Mouse (Mus musculus): ENCODE data around the gene Sema4f.
A peak's percentile ranks its signal among the peaks of the same experiment; 100 is the strongest.

Gene Sema4f

DNA sequence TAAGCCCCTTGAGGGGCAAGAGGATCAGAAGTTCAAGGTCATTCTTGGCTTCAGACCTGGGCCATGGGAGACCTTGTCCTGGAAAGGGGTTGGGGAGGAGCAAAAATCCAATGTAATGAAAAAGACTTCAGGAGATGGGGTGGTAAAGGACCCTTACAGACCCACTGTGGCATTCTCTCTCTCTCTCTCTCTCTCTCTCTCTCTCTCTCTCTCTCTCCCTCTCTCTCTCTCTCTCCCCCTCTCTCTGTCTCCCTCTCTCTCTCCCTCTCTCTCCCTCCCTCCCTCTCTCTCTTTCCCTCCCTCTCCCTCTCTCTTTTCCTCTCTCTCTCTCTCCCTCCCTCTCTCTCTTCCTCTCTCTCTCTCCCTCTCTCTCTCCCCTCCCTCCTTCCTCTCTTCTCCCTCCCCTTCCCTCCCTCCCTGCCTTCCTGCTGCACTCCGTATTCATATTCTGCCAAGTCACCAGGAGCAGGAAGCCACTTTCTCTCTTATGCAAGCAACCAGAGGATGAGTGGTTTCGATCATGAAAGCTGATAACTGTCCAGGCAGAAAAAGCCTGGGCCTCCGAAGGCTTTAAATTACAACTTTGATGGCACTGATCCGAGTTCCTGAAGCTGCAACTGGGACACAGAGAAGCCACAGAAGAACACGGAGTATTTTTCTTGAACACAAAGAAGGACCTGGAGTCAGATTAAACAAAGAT, 67.8 kb downstream of the Sema4f start:
- DNase-seq (ENCODE audit: extremely low spot score): no peak

DNA sequence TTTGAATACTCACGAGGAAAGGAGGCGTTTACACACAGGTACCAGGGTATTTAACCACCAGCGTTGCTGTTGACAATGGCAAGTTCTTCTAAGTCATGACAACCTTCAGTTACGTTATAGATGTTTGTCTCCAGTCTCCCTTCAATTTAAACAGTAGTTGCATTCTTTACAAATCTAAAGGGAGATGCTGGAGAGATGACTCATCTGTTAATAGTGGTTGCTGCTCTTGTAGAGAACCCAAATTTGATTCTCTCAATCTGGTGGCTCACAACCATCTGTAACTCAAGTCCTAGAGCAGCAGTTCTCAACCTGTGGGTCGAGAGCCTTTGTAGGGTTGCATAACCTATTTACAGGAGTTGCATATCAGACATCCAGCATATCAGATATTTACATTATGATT, 71.1 kb downstream of the Sema4f start:
- no peak for DNase-seq (ENCODE audit: extremely low spot score)

DNA sequence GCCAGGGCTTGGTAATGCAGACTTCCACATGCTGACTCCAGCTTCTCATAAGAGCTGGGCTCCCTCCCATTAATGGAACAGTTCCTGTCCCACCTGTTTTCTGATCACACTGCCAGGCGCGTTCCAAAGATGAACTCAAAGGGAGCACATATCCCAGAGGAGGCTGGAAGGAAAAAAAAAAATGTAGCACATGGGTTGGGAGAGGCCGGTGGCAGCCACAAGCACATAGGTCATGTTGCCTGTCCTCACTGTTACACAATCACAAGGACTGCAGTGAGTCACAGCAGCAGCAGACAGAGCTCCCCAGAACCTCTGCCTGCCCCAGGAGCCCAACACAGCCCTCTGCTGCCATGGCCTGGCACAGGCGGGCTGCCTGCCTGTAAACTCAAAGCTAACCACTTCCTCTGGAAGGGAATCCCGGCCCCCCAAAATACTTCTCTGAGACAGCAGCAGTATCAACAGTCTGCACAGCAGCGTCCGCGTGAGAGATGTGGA, 76.1 kb downstream of the Sema4f start:
- no peak for DNase-seq (ENCODE audit: extremely low spot score)

DNA sequence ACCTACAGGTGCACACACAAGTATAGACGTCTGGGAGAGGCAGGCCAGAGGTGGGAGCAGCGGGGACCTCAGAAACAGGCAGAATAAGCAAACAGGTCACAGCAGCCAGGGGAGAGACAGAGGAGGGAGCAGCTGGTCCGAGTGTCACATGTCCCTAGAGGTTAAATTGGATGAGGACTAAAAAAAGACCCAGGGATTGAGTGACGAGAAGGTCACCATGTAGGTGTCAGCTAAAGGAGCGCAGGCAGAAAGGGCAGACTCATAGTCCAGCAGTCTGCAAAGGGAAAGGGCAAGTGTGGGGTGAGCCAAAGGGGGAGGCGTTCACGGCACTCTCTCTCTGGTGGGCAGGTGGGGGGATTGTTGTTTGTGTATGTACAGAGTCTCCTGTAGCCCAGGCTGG, 77.1 kb downstream of the Sema4f start:
- no peak for DNase-seq (ENCODE audit: extremely low spot score)

DNA sequence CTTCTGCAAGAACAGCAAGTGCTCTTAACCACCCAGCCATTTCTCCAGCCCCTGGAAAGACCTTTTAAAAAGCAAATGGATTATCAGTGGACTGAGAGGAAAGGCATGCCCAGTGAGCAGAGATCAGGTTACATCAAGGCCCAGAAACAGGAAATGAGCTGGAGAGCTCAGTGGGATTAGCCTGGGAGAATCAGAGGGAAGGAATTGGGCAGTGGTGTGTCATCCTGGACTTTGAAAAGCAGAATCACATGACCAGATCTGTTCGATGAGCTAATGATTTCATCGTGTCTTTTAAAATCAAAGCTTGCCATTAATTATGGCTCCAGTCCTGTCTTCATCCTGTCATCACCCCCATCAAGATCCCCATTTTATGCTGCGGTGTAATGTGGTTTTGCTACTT, 77.5 kb downstream of the Sema4f start:
- peak; percentile 37 for DNase-seq (ENCODE audit: extremely low spot score)

Measured in embryo, embryonic 9.5 days (tissue).